Mouse (Mus musculus) C2C12 (cell line): Measurements from ENCODE around the gene Mdk. TPM values are rescaled to one million over a fixed set of nuclear protein-coding genes. Genes with fewer than 3 reads are reported as not detected.

Experiments used
- H3K27me3 ChIP-seq: one replicate; pipeline ENCODE4 v1.6.1; 2011; ENCODE audit not compliant: control insufficient read depth, insufficient read depth, insufficient read length
- H3K36me3 ChIP-seq: one replicate; pipeline ENCODE4 v1.6.1; 2011; ENCODE audit not compliant: control insufficient read depth, insufficient read depth
- H3K4me3 ChIP-seq: one replicate; pipeline ENCODE4 v1.5.1; 2011; ENCODE audit warnings: mild to moderate bottlenecking, control low read depth; ENCODE audit not compliant: poor library complexity, insufficient read depth, severe bottlenecking
- H3K79me2 ChIP-seq: one replicate; pipeline ENCODE4 v1.6.1; 2011; ENCODE audit not compliant: control insufficient read depth, insufficient read depth
- H3K79me3 ChIP-seq: one replicate; pipeline ENCODE4 v1.6.1; 2011; ENCODE audit warnings: low read depth, control low read depth
- H3ac ChIP-seq: one replicate; pipeline ENCODE3; 2011; ENCODE audit warnings: low read depth; ENCODE audit not compliant: control insufficient read depth, insufficient read length
- CEBPB ChIP-seq: IDR thresholded peaks from one replicate; pipeline ENCODE4 v1.6.1; 2011; ENCODE audit warnings: low read depth, mild to moderate bottlenecking, control low read depth, moderate library complexity
- CTCF ChIP-seq: IDR thresholded peaks from one replicate; pipeline ENCODE4 v1.5.1; 2011; ENCODE audit not compliant: control insufficient read depth, insufficient read depth, insufficient read length
- FOSL1 ChIP-seq: IDR thresholded peaks from one replicate; pipeline ENCODE4 v1.8.0; 2011; ENCODE audit warnings: mild to moderate bottlenecking, low read length; ENCODE audit not compliant: poor library complexity, insufficient read depth, severe bottlenecking
- MAX ChIP-seq: IDR thresholded peaks from one replicate; pipeline ENCODE4 v1.6.1; 2011; ENCODE audit warnings: mild to moderate bottlenecking, control low read depth
- MYOD1 ChIP-seq: IDR thresholded peaks from one replicate; pipeline ENCODE4 v1.6.1; 2011; ENCODE audit warnings: low read depth; ENCODE audit not compliant: control insufficient read depth, insufficient read length
- MYOG ChIP-seq: IDR thresholded peaks from one replicate; pipeline ENCODE4 v1.6.1; 2011; ENCODE audit not compliant: control insufficient read depth, insufficient read length; ENCODE audit errors: extremely low read depth
- USF1 ChIP-seq: IDR thresholded peaks from one replicate; pipeline ENCODE4 v1.6.1; 2011; ENCODE audit warnings: low read depth, mild to moderate bottlenecking, control low read depth, moderate library complexity
- polyA plus RNA-seq: library from polyadenylated mRNA; unstranded; fragments of >200 nt; fragmentation: generic; extraction: Trizol; gene quantifications from one replicate; pipeline ENCODE4 v1.2.1, GENCODE M21; 2012; ENCODE audit warnings: missing spikeins

Mdk gene
- polyA plus RNA-seq, 1 experiment = 0.33 TPM

DNA sequence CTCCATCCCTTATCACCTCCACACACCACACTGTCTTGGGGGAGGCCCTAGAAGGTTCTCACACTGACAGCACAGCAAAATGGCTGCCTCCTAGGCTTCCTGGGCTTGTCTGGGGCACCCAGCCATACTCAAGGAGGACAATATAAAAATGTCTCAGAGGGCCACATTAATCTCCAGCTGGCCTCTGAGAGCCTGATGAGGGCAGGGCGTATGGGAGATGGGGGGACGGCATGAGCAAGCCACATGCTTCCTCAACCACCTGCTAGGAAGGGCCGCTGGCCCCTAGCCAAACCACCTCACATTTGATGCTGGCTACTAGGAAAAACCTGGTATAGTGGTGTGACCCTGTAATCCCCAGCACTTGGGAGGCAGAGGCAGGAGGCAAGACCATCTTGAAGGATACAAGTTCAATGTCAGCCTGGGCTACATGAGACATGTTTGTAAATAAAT lies 16.7 kb upstream of the Mdk start:
- H3K27me3 ChIP-seq = no peaks in the 10 kb centered on the region
- peaks cover 19% of the 10 kb centered on the region for H3K79me3 ChIP-seq
- TF ChIP-seq MAX (no peak), MYOG (no peak), CTCF (no peak), CEBPB (no peak), MYOD1 (no peak)
- no peak overlapping the region for H3ac ChIP-seq
- H3K36me3 ChIP-seq = no peaks in the 10 kb centered on the region
- H3K79me2 ChIP-seq = peaks cover 76% of the 10 kb centered on the region
- no peak overlapping the region for H3K4me3 ChIP-seq

DNA sequence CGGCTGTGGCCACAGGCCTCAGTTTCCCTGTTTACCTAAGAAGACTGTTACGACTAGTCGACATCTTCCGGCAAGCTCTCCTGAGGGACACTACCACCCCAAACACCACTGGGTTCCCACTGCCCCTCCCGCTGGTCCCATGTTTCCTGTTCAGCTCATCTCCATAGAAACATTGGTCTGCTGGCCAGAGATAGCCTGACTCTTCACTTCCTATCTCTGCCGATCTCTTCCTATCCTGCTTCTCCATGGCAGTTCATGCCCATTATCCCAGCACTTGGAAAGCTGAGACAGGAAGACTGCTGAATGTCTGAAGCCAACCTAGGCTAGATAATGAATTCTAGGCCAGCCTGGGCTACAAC lies 16.0 kb upstream of the Mdk start:
- no peaks in the 10 kb centered on the region for H3K36me3 ChIP-seq
- no peaks in the 10 kb centered on the region for H3K27me3 ChIP-seq
- peak overlapping the region; percentile 33 for H3ac ChIP-seq
- no peak for TF ChIP-seq USF1
- TF ChIP-seq CEBPB = no peak
- no peak for TF ChIP-seq MAX
- no peak for TF ChIP-seq FOSL1
- no peak for TF ChIP-seq MYOD1
- no peak for TF ChIP-seq CTCF
- TF ChIP-seq MYOG = no peak
- H3K79me3 ChIP-seq = peaks cover 19% of the 10 kb centered on the region
- peaks cover 72% of the 10 kb centered on the region for H3K79me2 ChIP-seq
- H3K4me3 ChIP-seq = no peak overlapping the region

DNA sequence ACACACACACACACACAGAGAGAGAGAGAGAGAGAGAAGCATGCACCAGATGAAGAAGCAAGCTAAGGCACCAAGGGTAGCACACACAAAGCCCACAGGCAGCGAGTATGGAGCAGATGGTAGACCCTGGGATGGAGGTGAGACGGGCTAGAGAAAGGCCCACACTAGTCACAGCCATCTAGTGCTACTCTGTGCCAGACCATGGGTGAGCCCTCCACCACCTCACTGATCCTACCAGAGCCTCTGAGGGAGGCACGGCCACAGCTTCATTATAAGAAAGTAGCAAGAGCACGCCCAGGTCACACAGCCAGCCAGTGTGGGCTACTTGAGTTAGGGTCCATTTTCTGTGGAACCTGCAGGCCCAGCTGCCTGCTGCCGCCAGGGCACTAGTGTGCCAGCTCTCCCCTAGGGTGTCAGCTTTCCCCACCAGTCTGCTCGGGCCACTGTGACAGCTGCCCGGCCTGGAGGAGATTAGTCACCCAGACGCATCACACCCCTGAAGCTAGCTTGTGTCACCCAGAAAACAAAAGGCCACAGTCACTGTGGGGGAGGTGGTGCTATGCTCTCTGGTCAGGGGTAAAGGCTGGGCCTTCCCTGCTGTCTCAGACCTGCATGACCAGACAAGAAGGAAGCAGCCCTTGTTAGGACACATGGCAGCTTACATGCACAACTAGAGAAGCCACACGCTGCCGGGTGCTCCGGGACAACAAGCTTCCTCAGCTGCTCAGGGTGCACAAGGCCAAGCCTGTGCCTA lies 15.5 kb upstream of the Mdk start:
- TF ChIP-seq MYOD1 (peak; percentile 94), MAX (peak; percentile 86), FOSL1 (no peak)
- Histone ChIP-seq H3K36me3 (no peaks in the 10 kb centered on the region), H3ac (peak overlapping the region; percentile 33), H3K79me2 (peaks cover 70% of the 10 kb centered on the region), H3K79me3 (peaks cover 19% of the 10 kb centered on the region), H3K27me3 (no peaks in the 10 kb centered on the region), H3K4me3 (no peak overlapping the region)

DNA sequence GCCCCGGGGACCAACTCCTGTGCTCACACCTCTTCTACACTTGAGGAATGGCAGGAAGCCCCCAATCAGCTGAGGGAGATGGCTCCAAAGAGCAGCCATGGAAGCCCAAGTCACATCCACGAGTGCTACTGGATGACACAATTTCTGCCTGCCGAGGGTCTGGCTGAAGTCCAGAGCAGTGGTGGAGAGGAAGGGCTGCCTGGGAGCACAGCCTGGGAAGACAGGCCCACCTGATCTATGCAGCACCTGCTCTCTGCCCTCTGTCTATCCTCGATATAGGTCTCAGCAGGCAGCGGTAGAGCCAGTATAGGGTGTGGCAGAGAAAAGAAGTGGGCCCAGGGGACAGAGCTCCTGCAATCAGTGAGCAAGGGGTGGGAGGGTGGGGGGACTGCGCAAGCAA lies 14.7 kb upstream of the Mdk start:
- Histone ChIP-seq H3K27me3 (no peaks in the 10 kb centered on the region), H3K79me3 (peaks cover 15% of the 10 kb centered on the region), H3K4me3 (no peak overlapping the region), H3K36me3 (peaks cover 4% of the 10 kb centered on the region), H3ac (no peak overlapping the region), H3K79me2 (peaks cover 66% of the 10 kb centered on the region)
- TF ChIP-seq FOSL1 = no peak

DNA sequence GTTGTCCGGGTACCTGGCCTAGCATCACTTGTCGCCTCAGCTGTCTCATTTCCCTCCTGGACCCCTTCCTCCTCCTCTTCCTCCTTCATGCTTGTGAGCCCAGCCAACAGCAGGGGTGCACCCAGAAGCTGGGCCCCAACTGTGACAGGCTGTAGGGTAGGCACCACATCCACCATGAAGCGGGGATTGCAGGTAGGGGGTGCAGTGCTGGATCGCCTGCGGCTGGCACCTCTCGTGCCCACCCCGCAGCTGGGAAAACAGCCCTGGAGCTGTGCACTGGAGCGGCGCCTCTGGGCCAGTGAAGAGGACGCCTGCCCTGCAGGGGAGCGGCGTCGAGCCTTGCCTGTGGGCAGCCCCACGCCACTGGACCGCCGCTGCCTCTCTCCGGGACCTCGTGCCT lies 13.4 kb upstream of the Mdk start, which contains the start of gene Gm9821:
Gm9821 (plus strand) TSS at position 221 of the 400 bp plus-strand sequence.
- H3K36me3 ChIP-seq = peaks cover 9% of the 10 kb centered on the region
- H3K79me2 ChIP-seq = peaks cover 56% of the 10 kb centered on the region
- no peak within 1 kb of the TSS for H3ac ChIP-seq
- TF ChIP-seq MYOG (no peak), MYOD1 (no peak), FOSL1 (no peak), MAX (no peak), CEBPB (no peak), USF1 (no peak), CTCF (no peak)
- no peak within 1 kb of the TSS for H3K4me3 ChIP-seq
- H3K79me3 ChIP-seq = peaks cover 13% of the 10 kb centered on the region
- no peaks in the 10 kb centered on the region for H3K27me3 ChIP-seq

DNA sequence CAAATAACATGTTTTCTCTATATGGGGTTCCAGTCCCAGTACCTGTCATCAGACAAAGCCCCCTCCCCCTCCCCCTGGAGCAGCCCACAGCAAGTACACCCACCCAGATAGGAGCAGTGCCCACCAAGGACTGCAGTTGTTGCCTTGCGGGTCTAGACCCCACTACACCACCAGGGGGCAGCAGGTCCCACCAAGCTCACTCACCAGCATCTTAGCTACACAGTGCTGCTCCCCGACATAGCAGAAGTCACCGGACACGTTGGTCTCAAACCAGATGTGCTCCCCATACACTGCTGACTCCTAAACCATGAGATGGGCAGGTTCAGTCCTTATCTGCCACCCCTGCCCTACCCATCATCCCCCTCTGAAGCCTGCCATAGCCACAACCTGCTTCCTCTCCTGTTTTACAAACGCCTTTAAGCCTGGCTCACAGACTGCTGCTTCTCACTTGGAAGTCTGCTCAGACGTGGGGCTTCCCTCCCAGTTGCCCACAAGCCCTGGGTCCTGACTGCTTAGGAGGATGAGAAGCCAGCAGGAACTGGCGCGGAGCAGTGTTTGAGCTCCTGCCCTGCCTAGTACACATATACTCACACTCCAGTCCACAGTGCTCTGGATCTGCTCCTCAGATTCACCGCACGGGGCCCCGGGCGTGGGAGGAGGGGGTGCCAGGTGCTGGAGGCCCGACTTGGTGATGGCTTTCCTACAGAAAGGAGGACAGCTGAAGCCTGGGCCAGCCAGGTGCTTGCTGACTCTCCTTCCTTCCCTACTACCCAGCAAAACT lies 12.3 kb upstream of the Mdk start:
- Histone ChIP-seq H3ac (no peak overlapping the region), H3K79me3 (peaks cover 7% of the 10 kb centered on the region), H3K4me3 (no peak overlapping the region), H3K27me3 (no peaks in the 10 kb centered on the region), H3K36me3 (peaks cover 9% of the 10 kb centered on the region), H3K79me2 (peaks cover 45% of the 10 kb centered on the region)
- TF ChIP-seq CTCF (peak; percentile 96), USF1 (no peak)
